Mouse (Mus musculus): ENCODE data around the gene Nwd1.
"Not testable (repeated sequence)": the region's sequence is repeated elsewhere in the genome, so short reads cannot be mapped to it uniquely, and the experiment has no call there.

The Nwd1 gene

DNA sequence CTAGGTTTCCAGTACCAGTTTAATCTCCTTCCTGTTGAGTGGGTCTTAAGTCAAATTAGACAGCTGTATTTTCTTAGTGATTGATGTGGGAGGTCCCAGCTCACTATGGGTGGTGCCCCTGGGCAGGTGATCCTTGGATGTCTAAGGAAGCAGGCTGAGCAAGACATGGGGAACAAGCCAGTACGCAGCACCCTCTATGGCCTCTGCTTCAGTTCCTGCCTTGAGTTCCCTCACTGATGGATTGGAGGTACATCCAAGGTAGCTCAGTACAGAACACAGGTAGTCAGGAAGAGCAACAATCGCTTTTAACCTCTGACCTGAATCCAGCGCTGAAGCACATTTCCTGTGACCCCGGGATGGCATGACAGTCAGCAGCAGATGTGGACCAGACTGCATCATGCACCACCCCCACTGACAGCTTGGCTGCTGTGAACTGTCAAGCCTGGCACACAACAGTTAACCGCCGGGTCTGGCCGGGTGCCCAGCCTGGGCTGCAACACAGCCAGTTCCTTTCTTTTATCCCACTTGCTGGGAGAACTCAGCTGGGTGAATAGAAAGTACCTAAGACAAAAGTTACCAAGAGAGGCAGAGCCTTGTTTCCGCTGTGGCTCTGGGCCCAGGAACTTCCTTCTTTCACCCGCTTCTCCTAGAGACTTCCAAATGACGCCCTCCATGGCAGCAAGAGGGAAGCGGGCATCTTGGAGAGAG, at the start of gene Nwd1:
Gene Nwd1 (plus strand): TSS at position 652 of the 708 bp plus-strand sequence.
- DNase-seq = peak; percentile 52 to 74

GRCm38 (mm10) chr8:72642885-72643284, 3.6 kb upstream of the Nwd1 start:
- no peak for DNase-seq

- peak; percentile 61 to 62 for DNase-seq
These were observed 1.9 kb upstream of the Nwd1 start for GRCm38 (mm10) chr8:72644601-72645000.

DNA sequence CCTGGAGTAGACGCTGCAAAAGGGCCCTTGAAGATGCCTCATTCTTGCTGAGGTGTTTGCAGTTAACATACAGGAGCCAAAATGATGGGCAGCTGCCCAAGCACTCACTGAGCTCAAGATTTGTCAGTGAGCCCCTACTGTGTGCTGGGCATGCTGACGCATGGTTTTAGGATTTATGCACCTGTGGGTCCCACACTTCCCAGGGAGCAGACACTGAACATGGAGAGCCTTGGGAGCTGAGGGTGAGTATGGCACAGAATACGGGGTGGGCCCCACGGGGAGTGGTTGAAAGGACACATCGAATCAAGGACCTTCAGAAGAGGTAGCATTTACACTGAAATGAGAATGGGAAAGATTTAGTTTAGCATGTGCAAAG, 245 bp downstream of the Nwd1 start:
- DNase-seq = no peak

DNA sequence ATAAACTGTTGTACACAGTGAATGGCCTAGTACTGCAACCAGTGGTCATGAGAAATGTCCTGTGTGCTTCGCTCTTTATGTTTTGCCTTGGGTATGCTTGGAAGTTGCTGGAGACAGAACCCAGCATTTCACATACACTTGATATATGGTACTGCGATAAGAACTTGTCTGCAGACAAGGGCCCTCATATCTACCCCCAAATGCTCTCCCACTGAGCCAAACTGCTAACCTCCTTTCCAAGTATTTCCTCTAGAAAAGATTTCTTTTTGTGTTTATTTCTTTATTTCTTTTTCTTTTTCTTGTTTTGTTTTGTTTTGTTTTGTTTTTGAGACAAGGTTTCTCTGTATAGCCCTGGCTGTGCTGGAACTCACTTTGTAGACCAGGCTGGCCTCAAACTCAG, 4.2 kb downstream of the Nwd1 start:
- DNase-seq = no peak

DNA sequence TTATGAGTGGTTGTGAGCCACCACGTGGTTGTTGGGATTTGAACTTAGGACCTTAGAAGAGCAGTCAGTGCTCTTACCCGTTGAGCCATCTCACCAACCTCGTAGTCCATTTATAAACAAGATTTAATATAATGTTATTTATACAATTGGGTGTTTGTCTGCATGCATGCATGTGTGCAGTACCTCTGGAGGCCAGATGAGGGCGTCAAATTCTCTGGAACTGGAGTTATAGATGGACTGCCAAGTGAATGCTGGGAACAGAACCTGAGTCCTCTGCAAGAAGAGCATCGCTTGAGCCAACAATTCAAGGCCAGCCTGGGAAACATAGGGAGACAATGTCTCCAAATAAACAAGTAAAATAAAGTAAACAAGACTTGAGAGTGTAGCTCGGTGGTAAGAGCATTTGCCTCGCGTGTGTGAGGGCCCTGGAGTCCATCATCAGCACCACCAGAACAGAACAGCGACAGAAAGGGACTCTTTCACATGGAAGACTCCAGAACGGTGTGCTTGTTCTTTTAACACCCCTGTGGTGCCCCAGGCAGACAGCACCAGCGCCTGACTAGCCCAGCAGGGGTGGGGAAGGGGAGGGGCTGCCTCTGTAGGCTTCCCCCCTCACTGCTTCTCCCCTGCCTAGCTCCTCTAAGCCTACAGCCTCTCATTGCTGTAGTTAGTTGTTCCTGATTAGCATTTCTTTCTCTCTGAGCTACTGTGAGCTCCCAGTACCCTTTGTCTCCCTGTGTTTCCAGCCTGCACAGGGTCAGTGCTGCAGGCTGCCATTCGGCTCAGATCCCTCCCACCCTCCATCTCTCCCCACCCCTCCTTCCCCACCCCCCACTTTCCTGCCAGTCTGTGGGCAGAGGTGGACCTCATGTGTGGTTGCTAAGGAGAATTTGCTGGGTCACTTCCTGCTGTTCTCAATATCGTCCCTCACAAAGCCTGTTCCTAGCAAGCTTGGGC, 8.3 kb downstream of the Nwd1 start:
- DNase-seq = peak in 1 of 2 experiments; percentile 58

GRCm38 (mm10) chr8:72655522-72655912, 9.0 kb downstream of the Nwd1 start:
- DNase-seq = no peak

GRCm38 (mm10) chr8:72659967-72660366, 13.5 kb downstream of the Nwd1 start:
- no peak for DNase-seq

- DNase-seq = no peak
These were observed 17.7 kb downstream of the Nwd1 start for GRCm38 (mm10) chr8:72664107-72664652.

- no peak for DNase-seq
These were observed 18.2 kb downstream of the Nwd1 start for GRCm38 (mm10) chr8:72664757-72665156.

DNA sequence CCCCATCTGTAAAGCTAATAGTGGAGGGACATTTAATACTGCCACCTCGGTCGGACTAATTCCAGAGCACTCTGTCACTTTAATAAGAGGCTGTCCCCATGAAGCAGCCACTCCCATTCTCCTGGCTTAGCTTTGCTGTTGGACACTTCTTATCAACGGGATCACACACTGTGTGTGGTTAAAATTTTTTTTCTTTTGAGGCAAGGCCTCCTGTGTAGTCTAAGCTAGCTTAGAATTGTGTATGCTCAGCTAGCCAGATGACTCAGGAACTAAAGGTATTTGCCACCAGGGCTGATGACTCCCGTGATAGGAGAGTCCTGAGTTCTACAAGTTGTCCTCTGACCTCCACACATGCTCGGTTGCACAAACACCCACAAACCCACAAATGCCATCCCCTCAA, 18.9 kb downstream of the Nwd1 start:
- DNase-seq = no peak

- no peak for DNase-seq
These were observed 22.4 kb downstream of the Nwd1 start for GRCm38 (mm10) chr8:72668925-72669324.

GRCm38 (mm10) chr8:72672802-72673201, 26.3 kb downstream of the Nwd1 start:
- DNase-seq = no peak

GRCm38 (mm10) chr8:72674184-72674583, 27.7 kb downstream of the Nwd1 start:
- no peak for DNase-seq

GRCm38 (mm10) chr8:72676436-72676835, 29.9 kb downstream of the Nwd1 start:
- DNase-seq = peak; percentile 46 to 68

DNA sequence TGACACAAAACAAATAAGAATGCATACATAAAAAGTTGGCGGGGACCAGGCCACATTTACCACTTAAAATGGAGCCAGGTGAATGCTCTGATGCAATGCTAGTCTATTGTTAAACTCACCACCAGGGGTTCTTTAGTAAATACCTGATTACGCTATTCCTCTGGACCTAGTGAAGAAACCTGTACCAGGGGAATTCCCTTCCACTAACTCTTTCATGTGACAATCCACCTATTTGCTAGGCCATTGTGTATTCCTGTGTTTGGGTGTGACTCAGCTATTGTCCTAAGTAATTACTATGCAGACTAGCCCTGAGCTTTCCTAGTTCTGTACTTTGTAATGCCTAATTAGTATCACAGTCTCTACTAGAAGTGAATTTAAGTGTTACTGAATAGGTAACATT, 30.3 kb downstream of the Nwd1 start:
- not testable (repeated sequence) for DNase-seq

- no peak for DNase-seq
These were observed 30.8 kb downstream of the Nwd1 start for GRCm38 (mm10) chr8:72677331-72677730.

GRCm38 (mm10) chr8:72680133-72680532, 33.6 kb downstream of the Nwd1 start:
- peak; percentile 70 to 72 for DNase-seq

GRCm38 (mm10) chr8:72682051-72682687, 35.7 kb downstream of the Nwd1 start:
- no peak for DNase-seq

DNA sequence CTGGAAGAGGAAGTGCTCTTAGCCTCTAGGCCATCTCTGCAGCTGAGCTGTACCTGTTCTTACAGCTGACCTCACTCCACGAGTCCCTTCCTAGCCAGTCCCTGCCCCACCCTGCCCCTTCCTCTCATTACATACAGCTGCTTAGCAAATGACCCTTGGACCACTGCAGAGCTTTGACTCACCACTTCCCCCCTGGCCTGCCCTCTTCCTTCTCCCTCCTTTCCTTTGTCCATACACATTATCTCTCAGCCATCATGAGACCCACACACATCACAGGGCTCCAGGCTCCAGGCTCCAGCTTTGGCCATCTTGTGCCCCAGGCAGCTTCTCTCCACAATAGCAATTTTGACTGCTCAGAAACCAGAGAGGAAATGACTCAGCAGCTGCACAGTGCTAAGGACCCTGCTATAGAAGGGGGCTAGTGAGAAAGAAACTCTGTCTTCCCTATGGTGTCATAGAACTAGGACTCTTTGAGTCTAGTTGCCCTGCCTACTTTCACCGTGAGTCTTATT, 36.6 kb downstream of the Nwd1 start:
- no peak for DNase-seq

DNA sequence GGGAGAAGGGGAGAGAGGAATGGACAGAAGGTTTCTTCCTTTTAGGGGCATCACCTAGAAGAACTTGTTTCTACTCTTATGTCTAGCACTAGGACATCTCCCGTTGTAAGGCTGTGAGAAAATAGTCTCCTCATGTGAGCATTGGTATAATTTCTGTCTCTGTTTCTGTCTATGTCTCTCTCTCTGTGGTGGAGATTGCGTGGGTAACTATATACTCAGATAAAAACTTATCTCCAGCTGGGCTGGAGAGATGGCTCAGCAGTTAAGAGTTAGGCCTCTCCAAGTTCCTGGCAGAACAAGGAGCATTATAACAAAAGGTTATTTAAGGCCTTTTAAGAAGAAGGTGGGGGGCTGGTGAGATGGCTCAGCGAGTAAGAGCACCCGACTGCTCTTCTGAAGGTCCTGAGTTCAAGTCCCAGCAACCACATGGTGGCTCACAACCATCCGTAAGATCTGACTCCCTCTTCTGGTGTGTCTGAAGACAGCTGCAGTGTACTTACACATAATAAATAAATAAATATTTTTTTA, 37.1 kb downstream of the Nwd1 start:
- DNase-seq = not testable (repeated sequence)

DNA sequence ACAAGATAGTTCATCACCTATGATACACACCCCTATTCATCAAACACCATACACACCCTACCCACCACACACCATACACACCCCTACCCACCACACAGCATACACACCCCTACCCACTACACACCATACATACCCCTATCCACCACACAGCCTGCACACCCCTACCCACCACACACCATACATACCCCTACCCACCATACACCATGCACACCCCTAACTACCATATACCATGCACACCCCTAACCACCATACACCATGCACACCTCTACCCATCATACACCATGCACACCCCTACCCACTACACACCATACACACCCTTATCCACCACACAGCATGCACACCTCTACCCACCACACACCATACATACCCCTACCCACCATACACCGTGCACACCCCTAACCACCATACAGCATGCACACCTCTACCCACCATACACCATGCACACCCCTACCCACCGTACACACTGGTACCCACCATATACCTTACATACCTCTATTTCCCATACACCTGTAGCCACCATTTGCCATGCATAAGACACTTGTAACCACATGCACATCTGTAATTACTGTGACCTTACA, 51.9 kb downstream of the Nwd1 start:
- DNase-seq = no peak
